Mouse (Mus musculus) MEL (cell line): Measurements from ENCODE around the gene Prkcq. TPM values are rescaled to one million over a fixed set of nuclear protein-coding genes. Genes with fewer than 3 reads are reported as not detected.
A peak's percentile ranks its signal among the peaks of the same experiment; 100 is the strongest.

ENCODE experiments used
- DNase-seq: peaks from one replicate; pipeline ENCODE4 v3.0.0; 2011; ENCODE audit warnings: low read depth, low spot score
- H3K27ac ChIP-seq: 2 replicates; pipeline ENCODE4 v1.5.1; 2012; ENCODE audit warnings: low read depth, mild to moderate bottlenecking, control low read depth, low read length, moderate library complexity; ENCODE audit not compliant: control insufficient read depth
- H3K27me3 ChIP-seq, 2 experiments: fragments of 150-350 bp in 1 of 2; sonication (generic) in 1 of 2; 2 replicates each; pipeline ENCODE4 v1.6.1; 2012; ENCODE audit warnings: low read length in 2 of 2, mild to moderate bottlenecking in 2 of 2, improper control_type of control experiment in 1 of 2, moderate library complexity in 1 of 2; ENCODE audit not compliant: insufficient read depth in 2 of 2, control insufficient read depth in 1 of 2
- H3K36me3 ChIP-seq, 2 experiments: 2 replicates each; pipeline ENCODE4 v1.6.1; 2012 to 2014; ENCODE audit warnings: low read length in 2 of 2, improper control_type of control experiment in 1 of 2, inconsistent platforms in 1 of 2, mild to moderate bottlenecking in 1 of 2; ENCODE audit not compliant: insufficient read depth in 2 of 2, control insufficient read depth in 1 of 2
- H3K4me1 ChIP-seq, 2 experiments: fragments of 150-350 bp in 1 of 2; sonication (generic) in 1 of 2; 2 replicates each; pipeline ENCODE4 v1.6.1; 2012; ENCODE audit warnings: low read length in 2 of 2, improper control_type of control experiment in 1 of 2, mild to moderate bottlenecking in 1 of 2; ENCODE audit not compliant: insufficient read depth in 2 of 2, control insufficient read depth in 1 of 2
- H3K4me3 ChIP-seq, 2 experiments: fragments of 150-350 bp in 1 of 2; sonication (generic) in 1 of 2; 2 replicates each; pipeline ENCODE4 v1.5.1; 2012; ENCODE audit warnings: low read depth in 2 of 2, low read length in 2 of 2, mild to moderate bottlenecking in 2 of 2, moderate library complexity in 2 of 2, control low read depth in 1 of 2, improper control_type of control experiment in 1 of 2; ENCODE audit not compliant: control insufficient read depth in 1 of 2, insufficient read depth in 1 of 2
- H3K79me2 ChIP-seq: 2 replicates; pipeline ENCODE4 v1.6.1; 2012; ENCODE audit warnings: mild to moderate bottlenecking, low read length, moderate library complexity; ENCODE audit not compliant: control insufficient read depth, poor library complexity, insufficient read depth
- H3K9ac ChIP-seq: 2 replicates; pipeline ENCODE4 v1.6.1; 2012; ENCODE audit warnings: low read depth, mild to moderate bottlenecking, control low read depth, low read length, moderate library complexity; ENCODE audit not compliant: control insufficient read depth, poor library complexity, severe bottlenecking
- H3K9me3 ChIP-seq: fragments of 150-350 bp; sonication (generic); replicated peaks from 2 replicates; pipeline ENCODE4 v1.6.1; 2012; ENCODE audit warnings: mild to moderate bottlenecking, low read length, improper control_type of control experiment, moderate library complexity; ENCODE audit not compliant: insufficient read depth
- BHLHE40 ChIP-seq: IDR thresholded peaks from 2 replicates; pipeline ENCODE4 v1.6.1; 2012; ENCODE audit warnings: low read depth, mild to moderate bottlenecking, inconsistent platforms, low read length, improper control_type of control experiment, borderline replicate concordance
- CHD1 ChIP-seq: IDR thresholded peaks from 2 replicates; pipeline ENCODE4 v1.6.1; 2012; ENCODE audit warnings: low read depth, mild to moderate bottlenecking, inconsistent platforms, low read length, improper control_type of control experiment
- CHD2 ChIP-seq: IDR thresholded peaks from 2 replicates; pipeline ENCODE4 v1.6.1; 2011; ENCODE audit warnings: low read length, improper control_type of control experiment
- ELF1 ChIP-seq: IDR thresholded peaks from 2 replicates; pipeline ENCODE4 v1.6.1; 2014; ENCODE audit warnings: low read depth, mild to moderate bottlenecking, inconsistent platforms, low read length, improper control_type of control experiment, moderate library complexity
- EP300 ChIP-seq, 2 experiments: IDR thresholded peaks; 2 replicates each; pipeline ENCODE4 v1.6.1; 2011; ENCODE audit warnings: improper control_type of control experiment in 2 of 2, low read length in 2 of 2, low read depth in 1 of 2, mild to moderate bottlenecking in 1 of 2
- GATA1 ChIP-seq: IDR thresholded peaks from 2 replicates; pipeline ENCODE4 v1.6.1; 2011; ENCODE audit warnings: low read depth, low read length, improper control_type of control experiment
- KAT2A ChIP-seq: conservative IDR thresholded peaks from 2 replicates; pipeline ENCODE4 v1.6.1; 2012; ENCODE audit warnings: low read depth, low read length, improper control_type of control experiment, inconsistent platforms
- MAFK ChIP-seq: IDR thresholded peaks from 2 replicates; pipeline ENCODE4 v1.6.1; 2011; ENCODE audit warnings: low read depth, mild to moderate bottlenecking, low read length, improper control_type of control experiment, borderline replicate concordance
- MAX ChIP-seq: IDR thresholded peaks from 2 replicates; pipeline ENCODE4 v1.6.1; 2011; ENCODE audit warnings: low read length, improper control_type of control experiment
- MAZ ChIP-seq: IDR thresholded peaks from 2 replicates; pipeline ENCODE4 v1.6.1; 2012; ENCODE audit warnings: low read depth, mild to moderate bottlenecking, inconsistent platforms, low read length, improper control_type of control experiment
- MXI1 ChIP-seq: IDR thresholded peaks from 2 replicates; pipeline ENCODE4 v1.6.1; 2011; ENCODE audit warnings: mild to moderate bottlenecking, low read depth, low read length, improper control_type of control experiment
- MYC ChIP-seq: IDR thresholded peaks from 2 replicates; pipeline ENCODE4 v1.6.1; 2011; ENCODE audit warnings: low read depth, mild to moderate bottlenecking, low read length, improper control_type of control experiment, moderate library complexity
- NELFE ChIP-seq: IDR thresholded peaks from 2 replicates; pipeline ENCODE4 v1.6.1; 2011; ENCODE audit warnings: low read depth, low read length, improper control_type of control experiment
- POLR2AphosphoS2 ChIP-seq: IDR thresholded peaks from 2 replicates; pipeline ENCODE4 v1.6.1; 2011; ENCODE audit warnings: low read length, improper control_type of control experiment
- RCOR1 ChIP-seq: IDR thresholded peaks from 2 replicates; pipeline ENCODE4 v1.6.1; 2012; ENCODE audit warnings: low read depth, mild to moderate bottlenecking, inconsistent platforms, low read length, improper control_type of control experiment
- SMC3 ChIP-seq: IDR thresholded peaks from 2 replicates; pipeline ENCODE4 v1.6.1; 2011; ENCODE audit warnings: low read depth, low read length, improper control_type of control experiment
- TAL1 ChIP-seq: IDR thresholded peaks from 2 replicates; pipeline ENCODE4 v1.6.1; 2012; ENCODE audit warnings: mild to moderate bottlenecking, inconsistent platforms, low read length, moderate library complexity, mixed read lengths
- TBP ChIP-seq: IDR thresholded peaks from 2 replicates; pipeline ENCODE4 v1.8.0; 2011; ENCODE audit warnings: low read depth, low read length, improper control_type of control experiment
- UBTF ChIP-seq: IDR thresholded peaks from 2 replicates; pipeline ENCODE4 v1.6.1; 2012; ENCODE audit warnings: low read depth, mild to moderate bottlenecking, inconsistent platforms, low read length, improper control_type of control experiment, moderate library complexity, borderline replicate concordance; ENCODE audit not compliant: insufficient read depth
- USF1 ChIP-seq: IDR thresholded peaks from 2 replicates; pipeline ENCODE4 v1.6.1; 2014; ENCODE audit warnings: low read depth, mild to moderate bottlenecking, inconsistent platforms, low read length, improper control_type of control experiment, moderate library complexity
- ZC3H11A ChIP-seq: IDR thresholded peaks from 2 replicates; pipeline ENCODE4 v1.6.1; 2012; ENCODE audit warnings: low read depth, mild to moderate bottlenecking, inconsistent platforms, low read length, improper control_type of control experiment
- ZMIZ1 ChIP-seq: IDR thresholded peaks from 2 replicates; pipeline ENCODE4 v1.6.1; 2012; ENCODE audit warnings: low read depth, mild to moderate bottlenecking, inconsistent platforms, low read length, improper control_type of control experiment, moderate library complexity
- polyA plus RNA-seq, 2 experiments: library from polyadenylated mRNA; stranded (reverse) in 1 of 2; unstranded in 1 of 2; fragments of >175 nt in 1 of 2; fragments of >200 nt in 1 of 2; gene quantifications; 2 replicates each; pipeline versions ENCODE4 v1.2.1 to v1.2.4; 2012; ENCODE audit warnings: low replicate concordance in 2 of 2, low read depth in 1 of 2; ENCODE audit not compliant: insufficient read length in 2 of 2, insufficient read depth in 1 of 2, missing spikeins in 1 of 2
- total RNA-seq: library from RNA; depleted of rRNA; stranded (reverse); fragments of 300-350 nt; gene quantifications from 2 replicates; pipeline ENCODE4 v1.2.3, GENCODE M21; 2012

The Prkcq gene
- total and polyA plus RNA-seq, 3 experiments, result 0.12 to 0.19 TPM; not detected in 1

DNA sequence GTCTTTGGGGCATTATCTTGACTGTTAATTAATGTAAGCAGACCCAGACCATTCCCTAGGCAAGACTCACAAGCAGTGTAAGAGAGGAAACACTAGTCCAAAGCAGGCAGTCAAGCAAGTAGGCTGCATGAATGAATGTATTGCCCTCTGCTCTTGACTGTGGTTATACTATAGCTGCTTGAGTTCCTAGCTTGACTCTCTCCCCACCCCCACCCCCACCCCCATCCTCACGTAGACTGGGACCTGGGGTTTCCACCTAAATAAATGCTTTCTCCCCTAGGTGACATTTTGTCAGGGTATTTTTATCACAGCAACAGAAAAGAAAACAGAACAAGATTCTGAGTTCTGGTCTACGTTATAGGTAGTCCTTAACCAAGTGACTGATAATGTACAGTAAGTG, 57.2 kb downstream of the Prkcq start:
- no peak overlapping the region for H3K27ac ChIP-seq
- no peak for TF ChIP-seq ZMIZ1
- TF ChIP-seq TBP, result no peak
- no peak for TF ChIP-seq TAL1
- no peak for TF ChIP-seq UBTF
- no peak for TF ChIP-seq ZC3H11A
- no peak for TF ChIP-seq GATA1
- no peak for TF ChIP-seq EP300 (IDR thresholded peaks at IDR 0.05; ENCODE audit: low read depth in 1 of 2, low read length in 2 of 2)
- no peak for TF ChIP-seq MAFK
- no peak for TF ChIP-seq SMC3
- no peak for TF ChIP-seq CHD2
- TF ChIP-seq NELFE, result no peak
- no peak for TF ChIP-seq MXI1
- no peak for TF ChIP-seq MAZ
- TF ChIP-seq USF1, result no peak
- TF ChIP-seq RCOR1, result no peak
- no peak for TF ChIP-seq MYC
- TF ChIP-seq POLR2AphosphoS2, result no peak
- TF ChIP-seq KAT2A, result no peak
- TF ChIP-seq MAX, result no peak
- TF ChIP-seq, all 39 proteins: peak for 0
- no peak overlapping the region for H3K9ac ChIP-seq
- no peaks in the 10 kb centered on the region for H3K9me3 ChIP-seq
- H3K79me2 ChIP-seq, result no peaks in the 10 kb centered on the region
- H3K4me3 ChIP-seq, result no peak overlapping the region
- no peaks in the 10 kb centered on the region for H3K27me3 ChIP-seq
- peaks cover 8% of the 10 kb centered on the region in 2 experiments; a peak in 3 of 4 replicates for H3K4me1 ChIP-seq
- DNase-seq, result no peak
- peaks cover 0 to 11% of the 10 kb centered on the region in 2 experiments; a peak in 2 of 4 replicates for H3K36me3 ChIP-seq

DNA sequence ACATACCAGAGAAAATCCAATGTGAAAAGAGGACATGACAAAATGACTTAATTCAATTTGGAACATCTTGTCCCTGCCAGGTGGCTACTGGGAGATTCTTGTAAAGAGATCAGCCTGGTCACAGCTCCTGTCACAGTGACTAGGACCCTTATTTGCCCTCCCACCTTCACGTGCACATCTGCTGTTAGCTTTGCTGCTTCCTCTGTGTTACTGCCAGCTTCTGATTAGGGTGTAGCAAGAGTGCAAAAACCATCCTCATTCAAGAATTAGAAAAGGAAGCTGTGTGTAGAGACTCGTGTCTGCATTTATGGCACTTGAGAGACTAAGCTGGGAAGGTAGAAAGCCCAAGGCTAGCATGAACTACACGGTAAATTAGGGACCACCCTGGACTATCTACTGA, 59.2 kb downstream of the Prkcq start:
- no peaks in the 10 kb centered on the region for H3K27me3 ChIP-seq
- TF ChIP-seq ZC3H11A (no peak), MYC (no peak), ELF1 (no peak), TBP (no peak), TAL1 (peak; percentile 34; the same call in 1 of the 2 replicates), BHLHE40 (peak; percentile 78; the same call in 1 of the 2 replicates), MAZ (no peak), MXI1 (no peak), CHD1 (no peak)
- H3K9ac ChIP-seq, result no peak overlapping the region
- no peak overlapping the region for H3K4me3 ChIP-seq
- H3K79me2 ChIP-seq, result no peaks in the 10 kb centered on the region
- no peak for DNase-seq
- H3K27ac ChIP-seq, result no peak overlapping the region
- no peaks in the 10 kb centered on the region for H3K9me3 ChIP-seq
- H3K36me3 ChIP-seq, result peaks cover 0 to 8% of the 10 kb centered on the region in 2 experiments; a peak in 2 of 4 replicates
- H3K4me1 ChIP-seq, result peaks cover 4 to 8% of the 10 kb centered on the region in 2 experiments; a peak in 3 of 4 replicates
